Mouse (Mus musculus) left cerebral cortex, postnatal 4 days (tissue): ENCODE measurements around the gene Mmp11. TPM values are rescaled to one million over a fixed set of nuclear protein-coding genes. Genes with fewer than 3 reads are reported as not detected.

Source experiments
- total RNA-seq, 2 experiments: library from RNA; stranded (reverse); gene quantifications; 2 replicates each; pipeline ENCODE4 v1.2.3; 2021

Mmp11 gene
- total RNA-seq, 2 experiments from 2014 or later, result 9.9 to 10.7 TPM

Other genes starting within 250 kb of the Mmp11 start
- 100 to 1,000 TPM in 1 of 2 experiments, 10 to 100 TPM in 1; 93.1 to 101 TPM for gene Cabin1, start 172.2 kb downstream of the Mmp11 start, total RNA-seq
- gene Ddt, start 163.1 kb downstream of the Mmp11 start, total RNA-seq, result 10 to 100 TPM; 34.0 to 36.1 TPM
- gene Gm20441, start 155.5 kb downstream of the Mmp11 start, total RNA-seq, result not detected
- gene Gstt3, start 155.1 kb downstream of the Mmp11 start, total RNA-seq, result under 1 TPM; 0.60 to 0.70 TPM
- 1 to 10 TPM; 6.6 to 9.4 TPM for gene Gstt1, start 137.9 kb downstream of the Mmp11 start, total RNA-seq
- gene Gstt4, start 114.0 kb downstream of the Mmp11 start, total RNA-seq, result not detected
- 1 to 10 TPM; 3.6 to 4.3 TPM for gene Gstt2, start 99.1 kb downstream of the Mmp11 start, total RNA-seq
- 100 to 1,000 TPM; 844 to 864 TPM for gene Mif, start 76.3 kb downstream of the Mmp11 start, total RNA-seq
- gene Derl3, start 43.1 kb downstream of the Mmp11 start, total RNA-seq, result 1 to 10 TPM; 2.1 to 2.7 TPM
- gene Smarcb1, start 14.9 kb downstream of the Mmp11 start, total RNA-seq, result 100 to 1,000 TPM; 138 to 139 TPM
- 10 to 100 TPM; 39.2 to 59.6 TPM for gene Chchd10, start 3.4 kb downstream of the Mmp11 start, total RNA-seq
- 1 to 10 TPM in 1 of 2 experiments, under 1 TPM in 1; 0.48 to 1.1 TPM for gene Gm867, start 4.2 kb upstream of the Mmp11 start, total RNA-seq
- gene Vpreb3, start 6.6 kb upstream of the Mmp11 start, total RNA-seq, result not detected
- not detected for gene Gm5134, start 18.0 kb upstream of the Mmp11 start, total RNA-seq
- 10 to 100 TPM; 10.3 to 11.4 TPM for gene Zfp280b, start 96.2 kb upstream of the Mmp11 start, total RNA-seq
- gene Slc5a4b, start 174.5 kb upstream of the Mmp11 start, total RNA-seq, result not detected
- gene Slc5a4a, start 211.0 kb upstream of the Mmp11 start, total RNA-seq, result not detected